Mouse (Mus musculus) c-Kit-positive CD71-negative TER-119-negative erythroid progenitor cells, embryonic 14.5 days (primary cell): ENCODE measurements around the gene Zbtb18.
"Not testable (repeated sequence)": the region's sequence is repeated elsewhere in the genome, so short reads cannot be mapped to it uniquely, and the experiment has no call there.

Source experiments
- DNase-seq: peaks from one replicate; pipeline ENCODE4 v3.0.0-alpha.2; 2013; ENCODE audit warnings: low read depth

Zbtb18 gene

DNA sequence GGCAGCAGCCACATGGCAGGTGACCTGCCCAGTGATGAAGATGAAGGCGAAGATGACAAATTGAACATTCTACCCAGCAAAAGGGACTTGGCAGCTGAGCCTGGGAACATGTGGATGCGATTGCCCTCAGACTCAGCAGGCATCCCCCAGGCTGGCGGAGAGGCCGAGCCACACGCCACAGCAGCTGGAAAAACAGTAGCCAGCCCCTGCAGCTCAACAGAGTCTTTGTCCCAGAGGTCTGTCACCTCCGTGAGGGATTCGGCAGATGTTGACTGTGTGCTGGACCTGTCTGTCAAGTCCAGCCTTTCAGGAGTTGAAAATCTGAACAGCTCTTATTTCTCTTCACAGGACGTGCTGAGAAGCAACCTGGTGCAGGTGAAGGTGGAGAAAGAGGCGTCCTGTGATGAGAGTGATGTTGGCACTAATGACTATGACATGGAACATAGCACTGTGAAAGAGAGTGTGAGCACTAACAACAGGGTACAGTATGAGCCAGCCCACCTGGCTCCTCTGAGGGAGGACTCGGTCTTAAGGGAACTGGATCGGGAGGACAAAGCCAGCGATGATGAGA lies 5.5 kb downstream of the Zbtb18 start:
- DNase-seq, result no peak

DNA sequence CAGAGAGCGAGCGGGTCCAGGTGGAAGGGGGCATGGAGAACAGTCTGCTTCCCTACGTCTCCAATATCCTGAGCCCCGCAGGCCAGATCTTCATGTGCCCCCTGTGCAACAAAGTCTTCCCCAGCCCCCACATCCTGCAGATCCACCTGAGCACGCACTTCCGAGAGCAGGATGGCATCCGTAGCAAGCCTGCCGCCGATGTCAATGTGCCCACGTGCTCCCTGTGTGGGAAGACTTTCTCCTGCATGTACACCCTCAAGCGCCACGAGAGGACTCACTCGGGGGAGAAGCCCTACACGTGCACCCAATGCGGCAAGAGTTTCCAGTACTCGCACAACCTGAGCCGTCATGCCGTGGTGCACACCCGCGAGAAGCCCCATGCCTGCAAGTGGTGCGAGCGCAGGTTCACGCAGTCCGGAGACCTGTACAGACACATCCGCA lies 6.0 kb downstream of the Zbtb18 start:
- DNase-seq, result no peak

DNA sequence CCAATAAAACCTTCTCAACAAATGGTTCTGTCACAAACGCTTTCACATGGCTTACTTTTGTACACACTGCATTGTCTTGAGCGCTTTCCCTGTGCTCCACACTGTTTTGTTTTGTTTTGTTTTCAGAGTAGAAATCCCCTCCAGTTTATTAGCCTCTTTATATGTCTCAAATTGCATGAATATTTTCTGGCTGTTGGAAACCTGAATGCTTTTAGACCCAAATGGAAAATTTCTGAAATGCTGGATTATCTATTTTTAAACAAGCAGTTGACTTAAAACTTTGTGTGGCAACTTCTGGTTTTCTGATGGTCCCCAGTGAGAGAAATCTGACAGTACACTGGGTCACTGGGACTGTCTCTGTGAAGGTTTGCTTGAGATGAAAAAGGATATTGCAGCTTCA lies 6.8 kb downstream of the Zbtb18 start:
- DNase-seq, result no peak

DNA sequence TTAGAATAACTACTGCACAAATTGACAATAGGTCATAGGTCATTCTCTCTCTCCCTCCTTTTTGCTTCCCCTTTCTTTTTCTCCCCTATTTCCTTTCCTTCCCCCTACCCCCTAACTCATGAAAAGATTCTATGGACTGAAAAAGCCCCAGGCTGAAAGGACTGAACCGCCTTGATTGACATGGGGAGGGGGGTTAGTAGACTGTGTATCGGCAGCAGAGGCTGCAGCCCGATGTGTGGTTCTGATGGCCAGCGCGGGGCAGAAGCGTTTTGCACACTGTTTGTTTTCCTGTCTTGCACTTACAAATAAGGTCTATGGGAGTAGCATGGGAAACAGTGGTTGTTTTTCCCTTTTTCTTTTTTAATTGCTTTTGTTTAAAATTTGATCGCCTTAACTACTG lies 7.7 kb downstream of the Zbtb18 start:
- not testable (repeated sequence) for DNase-seq

DNA sequence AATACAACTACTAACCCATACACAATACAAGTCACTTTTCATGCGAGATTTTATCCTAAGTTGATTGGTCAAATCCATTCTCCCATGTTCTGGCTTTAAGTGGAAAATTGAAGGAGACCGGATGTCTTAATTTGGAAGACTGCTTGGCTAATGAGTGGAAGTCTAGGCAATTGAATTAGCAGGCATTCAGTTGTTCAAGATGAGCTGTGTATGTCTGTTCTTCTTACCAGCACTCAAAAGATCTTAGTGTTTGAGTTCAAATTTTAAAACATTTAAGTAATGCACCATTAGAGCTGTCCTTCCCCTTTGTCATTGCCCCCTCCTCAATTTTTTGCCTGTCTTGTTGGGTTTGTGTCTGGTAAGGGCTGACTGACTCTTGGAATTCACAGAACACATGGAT lies 8.9 kb downstream of the Zbtb18 start:
- DNase-seq, result no peak

DNA sequence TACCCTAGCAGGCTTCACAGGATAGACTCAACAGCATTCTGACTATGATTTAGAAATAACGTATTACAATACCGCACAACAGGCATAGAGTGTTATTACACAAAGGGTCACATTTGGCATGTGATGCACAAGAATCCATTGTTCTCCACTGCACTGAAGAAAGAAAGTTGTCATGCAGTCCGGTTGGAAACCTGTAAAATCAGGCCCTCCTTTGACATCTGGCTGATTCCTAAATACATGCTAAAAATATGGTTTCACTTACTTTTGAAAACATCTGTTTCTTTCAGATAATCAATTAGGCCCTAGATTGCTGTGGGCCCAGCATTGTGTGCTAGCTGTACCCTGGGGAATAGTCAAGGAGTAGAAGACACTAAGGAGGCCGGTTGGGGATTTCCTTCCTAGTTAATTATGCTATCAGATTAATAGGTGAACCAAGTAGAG lies 9.9 kb downstream of the Zbtb18 start:
- DNase-seq, result no peak

DNA sequence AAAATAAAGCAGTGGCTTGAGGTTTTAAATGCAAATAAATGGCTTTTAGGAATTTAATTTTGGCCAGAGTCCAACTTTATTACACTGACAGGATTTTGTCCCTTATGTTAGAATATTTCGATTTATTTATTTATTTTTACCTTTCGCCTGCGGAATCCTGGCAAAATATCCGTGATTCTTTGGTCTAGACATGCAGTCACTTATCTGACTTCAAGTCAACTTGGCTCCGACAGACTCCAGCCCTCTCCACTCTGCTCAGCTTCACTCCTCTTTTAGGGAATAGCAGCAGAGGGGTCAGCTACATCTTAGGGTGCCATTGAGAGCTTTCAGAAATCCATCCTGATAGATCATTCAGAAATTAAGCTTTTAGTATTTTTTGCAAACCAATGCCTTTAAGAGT lies 10.8 kb downstream of the Zbtb18 start:
- DNase-seq, result no peak

DNA sequence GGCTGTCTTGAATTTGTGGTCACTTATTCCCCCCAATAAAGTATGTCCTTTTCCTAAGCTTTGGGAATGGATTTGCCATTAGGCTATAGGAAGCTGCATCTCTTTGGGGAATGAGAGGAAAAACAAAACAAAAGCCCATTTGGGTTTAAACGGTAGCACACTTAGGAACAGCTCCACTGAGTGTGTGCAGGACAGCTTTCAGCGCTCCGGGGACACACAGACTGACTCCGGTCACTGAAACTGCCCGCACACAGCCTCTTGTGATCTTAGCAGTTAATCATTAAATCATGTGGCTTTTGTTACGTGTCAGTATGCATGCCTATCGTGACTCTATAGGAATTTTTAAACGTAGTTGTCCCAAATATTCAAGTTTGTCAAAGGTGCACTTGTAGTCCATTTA lies 11.7 kb downstream of the Zbtb18 start:
- DNase-seq, result no peak

DNA sequence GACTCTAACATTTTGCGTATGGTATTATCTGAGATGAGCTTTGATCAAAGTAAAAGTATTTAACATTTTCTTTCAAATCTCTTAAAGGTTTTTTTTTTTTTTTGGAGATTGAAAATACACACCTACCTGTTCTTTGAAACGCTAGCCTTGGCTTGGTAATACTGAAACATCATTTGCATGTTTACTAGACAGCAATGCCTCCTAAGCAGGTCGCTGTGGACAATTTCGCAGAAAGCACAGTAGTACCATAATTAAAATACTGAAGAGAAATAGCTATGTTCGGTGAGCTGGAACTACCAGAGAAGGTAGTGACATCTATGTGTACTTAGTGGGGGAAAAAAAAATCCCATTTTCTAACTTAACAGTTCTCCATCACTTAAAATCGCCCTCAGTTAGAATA lies 12.3 kb downstream of the Zbtb18 start:
- DNase-seq, result no peak

DNA sequence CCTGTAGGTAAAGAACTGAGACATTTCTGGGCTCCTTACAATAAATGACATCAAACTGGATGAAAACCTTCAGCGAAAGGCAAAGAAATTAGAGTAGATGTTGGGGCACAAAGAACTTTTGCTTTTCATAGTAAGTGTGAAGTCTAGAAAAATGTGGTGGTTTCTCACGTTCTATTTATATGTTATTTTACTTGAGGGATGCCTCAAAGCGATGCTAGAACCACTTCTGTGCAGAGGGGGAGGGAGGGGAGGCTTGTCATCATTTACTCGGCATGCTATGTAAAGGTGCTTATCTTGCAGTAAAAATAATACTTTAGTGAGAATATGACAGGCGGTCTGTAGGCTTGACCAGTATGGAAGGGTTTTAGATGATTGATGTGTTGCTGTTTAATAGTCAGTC lies 13.3 kb downstream of the Zbtb18 start:
- DNase-seq, result no peak

DNA sequence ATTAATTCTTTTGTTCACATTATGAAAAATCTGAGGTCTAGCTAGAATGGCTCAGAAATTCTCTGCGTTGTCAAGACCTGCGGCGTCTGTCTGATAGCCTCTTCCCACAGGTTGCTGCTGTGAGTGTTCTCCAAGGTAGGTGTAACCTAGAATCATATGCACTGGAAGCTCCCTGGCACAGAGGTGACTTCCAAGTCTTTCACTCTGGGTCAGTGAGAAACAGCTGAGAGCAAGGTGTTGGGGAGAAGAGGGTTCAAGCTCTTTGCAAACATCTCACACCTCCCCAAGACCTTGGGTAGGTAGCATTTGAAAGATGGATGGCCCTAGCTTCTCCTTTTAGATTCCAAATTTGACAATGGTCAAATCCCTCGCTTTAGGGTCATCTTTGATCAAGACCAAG lies 14.1 kb downstream of the Zbtb18 start:
- no peak for DNase-seq

DNA sequence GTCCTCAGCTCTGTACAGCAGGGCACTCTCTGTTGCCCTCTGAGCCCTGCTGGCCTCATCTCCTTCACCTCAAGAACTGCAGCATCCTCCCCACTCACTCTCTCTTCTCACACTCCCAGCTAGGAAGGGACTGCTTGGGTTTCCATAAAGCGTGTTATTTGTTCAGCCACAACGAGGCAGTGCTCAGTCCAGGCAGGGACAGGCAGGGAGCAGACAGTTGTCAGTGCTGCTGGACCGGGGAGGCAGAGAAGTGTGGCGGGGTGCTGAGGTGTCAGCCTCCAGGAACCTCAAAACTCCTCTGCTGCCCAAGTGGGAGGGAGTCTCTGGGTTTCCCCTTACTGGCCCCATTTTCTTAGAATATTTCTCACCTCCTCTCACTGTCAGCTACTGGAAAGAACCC lies 14.6 kb downstream of the Zbtb18 start:
- no peak for DNase-seq

DNA sequence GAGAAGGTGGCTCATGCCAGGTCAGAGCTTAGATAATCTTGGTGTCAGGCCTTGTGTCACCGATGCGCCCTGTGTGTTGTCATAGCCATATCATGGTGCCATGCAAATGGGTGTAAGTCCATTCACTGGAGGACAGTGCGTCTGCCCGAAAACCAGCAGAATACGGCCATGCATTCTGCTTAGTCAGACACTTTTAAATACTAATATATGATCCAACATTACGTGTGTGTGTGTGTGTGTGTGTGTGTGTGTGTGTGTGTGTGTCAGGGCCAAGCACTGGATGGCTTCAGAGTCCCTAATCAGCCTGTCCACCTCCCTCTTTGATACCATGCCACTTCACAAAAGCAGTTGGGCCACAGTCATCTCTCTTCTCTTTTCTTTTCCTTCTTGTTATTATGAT lies 15.8 kb downstream of the Zbtb18 start:
- no peak for DNase-seq

DNA sequence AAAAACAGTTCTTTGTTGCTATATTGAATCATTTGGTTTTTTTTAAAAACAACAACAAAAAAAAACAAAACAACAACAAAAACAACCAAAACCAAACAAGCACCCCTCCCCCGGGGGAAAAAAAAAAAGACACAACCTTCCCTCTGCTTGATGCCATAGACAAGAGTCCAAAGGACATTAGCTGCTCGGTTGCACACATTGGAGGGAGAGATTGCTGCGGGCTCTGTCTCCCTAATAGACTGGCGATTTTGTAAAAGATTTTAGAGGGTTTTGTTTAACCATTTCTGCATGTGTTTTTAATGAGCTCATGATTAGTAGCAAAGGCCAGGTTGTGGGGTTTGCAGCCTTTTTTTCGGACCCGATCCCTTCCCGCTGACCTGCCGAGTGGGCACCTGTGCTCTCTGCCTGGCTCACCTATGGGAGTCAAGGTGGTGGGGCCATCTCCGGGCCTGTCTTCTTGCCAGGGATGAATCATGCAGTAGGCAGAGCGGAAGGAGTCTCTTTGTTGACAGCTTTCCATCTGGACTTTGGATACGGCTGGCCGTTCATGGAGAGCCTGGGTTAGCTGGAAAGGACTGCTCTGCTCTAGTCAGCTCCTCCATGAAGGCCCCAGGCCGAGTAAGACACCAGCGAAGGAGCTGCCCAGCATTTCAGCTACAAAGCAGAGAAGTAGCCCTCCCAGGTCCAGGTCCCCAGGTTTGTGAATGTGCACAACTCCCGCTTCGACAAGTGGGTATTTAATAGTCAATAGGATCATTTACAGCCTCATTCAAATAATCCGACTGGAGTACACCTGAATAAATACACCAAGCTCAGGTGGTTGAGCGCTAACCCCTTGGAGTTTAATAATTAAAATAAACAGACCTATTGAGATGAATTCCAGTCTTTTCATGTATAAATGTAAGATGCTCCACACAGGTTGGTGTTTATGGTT lies 16.6 kb downstream of the Zbtb18 start:
- no peak for DNase-seq

DNA sequence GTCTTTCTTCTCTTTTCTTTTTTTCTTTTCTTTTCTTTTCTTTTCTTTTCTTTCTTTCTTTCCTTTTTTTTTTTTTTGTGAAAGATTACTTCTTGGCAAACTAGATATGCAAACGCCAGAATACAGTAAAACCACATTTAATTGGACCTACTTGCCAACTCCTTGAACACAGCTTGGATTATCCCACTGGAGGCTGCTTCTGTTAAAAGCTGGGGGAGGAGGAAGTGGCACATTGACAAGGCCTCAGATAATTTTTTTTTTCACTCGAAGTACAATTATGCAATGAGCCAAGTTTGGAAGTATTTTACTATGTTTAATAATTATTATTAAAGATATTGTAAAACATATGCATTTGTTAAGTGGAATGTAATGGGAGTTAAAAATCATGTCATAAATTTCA lies 17.4 kb downstream of the Zbtb18 start:
- DNase-seq, result no peak

DNA sequence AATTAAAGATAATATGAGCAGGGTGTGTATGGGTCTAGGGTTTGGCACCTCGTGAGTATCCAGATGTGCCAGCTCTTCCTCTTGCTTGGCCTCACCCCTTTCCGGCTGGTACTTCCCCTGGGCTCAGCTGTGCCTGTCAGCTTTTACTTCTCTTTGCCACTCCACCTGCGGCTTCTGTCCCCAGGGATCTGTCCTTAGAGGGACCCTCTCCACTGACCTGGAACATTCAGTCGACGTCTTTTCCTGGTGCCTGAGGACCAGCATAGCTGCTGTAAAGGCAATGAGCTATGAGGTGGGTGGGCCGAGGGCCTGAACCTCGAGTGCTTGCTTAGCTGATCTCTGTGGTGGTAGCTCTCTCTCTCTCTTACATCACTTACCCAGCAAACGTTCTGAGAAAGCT lies 25.0 kb downstream of the Zbtb18 start:
- DNase-seq, result no peak

DNA sequence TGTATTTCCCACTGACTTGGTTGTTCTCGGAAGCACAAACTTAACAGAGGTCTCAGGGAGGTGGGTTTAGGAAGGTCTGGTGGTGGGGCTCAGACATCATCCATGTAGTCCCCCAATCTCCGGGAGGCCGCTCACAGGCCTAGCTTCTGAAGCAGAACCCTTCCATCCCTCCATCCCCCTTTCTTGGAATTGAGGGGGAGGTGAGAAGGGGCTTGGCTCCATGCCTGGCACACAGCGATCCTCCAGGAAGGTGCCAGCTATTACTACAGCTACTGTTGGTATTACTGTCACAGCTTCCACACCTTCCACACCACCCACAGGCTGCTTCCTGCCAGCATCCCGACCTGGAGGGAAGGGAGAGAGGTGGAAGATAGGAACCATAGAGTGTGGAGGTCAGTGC lies 26.3 kb downstream of the Zbtb18 start:
- DNase-seq, result no peak

DNA sequence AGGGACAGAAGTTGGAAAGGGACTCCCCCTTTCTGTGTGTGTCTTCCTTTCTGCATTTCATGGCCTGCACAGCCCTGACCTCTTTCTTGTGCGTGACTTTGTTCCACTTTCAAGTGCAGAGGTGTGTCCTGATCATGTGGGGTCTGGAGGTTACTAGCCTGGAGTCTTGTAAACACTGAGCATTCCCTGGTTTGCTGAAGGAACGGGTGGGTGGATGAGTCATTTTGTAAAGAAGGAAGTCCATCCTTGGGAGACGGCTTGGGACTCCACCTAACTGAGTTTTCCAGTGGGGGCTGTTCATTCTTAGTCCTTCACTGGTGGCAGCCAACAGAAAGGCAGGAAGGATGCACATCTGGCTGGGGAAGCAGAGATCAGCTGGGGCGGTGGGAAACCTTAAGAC lies 27.9 kb downstream of the Zbtb18 start:
- no peak for DNase-seq

DNA sequence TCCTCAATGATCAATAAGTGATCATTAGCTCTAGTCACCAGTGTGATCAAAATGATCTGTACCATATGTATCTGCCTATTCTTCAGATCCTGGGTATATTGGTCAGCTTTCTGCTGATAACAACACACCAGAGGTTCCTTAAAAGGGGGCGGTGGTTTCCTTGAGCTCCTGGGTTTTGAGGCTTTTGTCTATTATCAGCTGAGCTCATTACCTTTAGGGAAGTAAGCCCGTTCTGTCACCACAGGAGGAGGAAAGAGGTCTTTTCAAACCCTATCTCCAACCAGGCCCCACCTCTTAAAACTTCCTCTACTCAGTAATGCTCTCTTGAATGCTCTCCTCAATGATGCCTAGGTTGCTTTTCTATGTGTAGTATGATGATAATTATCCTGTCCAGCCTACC lies 28.8 kb downstream of the Zbtb18 start:
- DNase-seq, result no peak

DNA sequence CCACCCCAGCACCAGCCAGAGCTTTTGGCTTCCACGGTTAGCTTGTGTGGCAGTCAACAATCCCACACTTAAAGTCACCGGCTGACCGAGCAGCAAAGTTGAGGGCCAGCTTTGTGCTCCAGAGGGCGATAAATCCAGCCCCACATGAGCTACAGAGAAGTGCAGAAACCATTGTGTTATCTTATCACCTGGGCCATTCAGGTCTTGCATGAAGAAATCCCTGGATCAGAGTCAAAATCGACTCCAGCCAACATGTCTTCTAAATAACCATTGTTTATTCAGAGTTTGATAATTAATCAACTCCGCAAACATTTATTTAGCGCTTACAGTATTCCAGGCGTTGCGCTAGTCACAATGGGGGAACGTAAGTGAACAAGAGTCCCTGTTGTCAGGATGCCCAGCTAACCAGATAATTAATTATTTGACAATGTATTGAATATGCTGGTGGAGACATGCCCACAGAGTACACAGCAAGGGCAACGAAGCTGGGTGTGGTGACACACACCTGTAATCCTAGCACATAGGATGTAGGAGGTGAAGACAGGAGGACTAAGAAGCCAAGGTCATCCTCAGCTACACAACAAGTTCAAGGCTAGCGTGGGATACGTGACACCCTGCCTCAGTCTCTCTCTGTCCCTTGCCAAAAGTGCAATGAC lies 33.5 kb downstream of the Zbtb18 start:
- DNase-seq, result no peak

DNA sequence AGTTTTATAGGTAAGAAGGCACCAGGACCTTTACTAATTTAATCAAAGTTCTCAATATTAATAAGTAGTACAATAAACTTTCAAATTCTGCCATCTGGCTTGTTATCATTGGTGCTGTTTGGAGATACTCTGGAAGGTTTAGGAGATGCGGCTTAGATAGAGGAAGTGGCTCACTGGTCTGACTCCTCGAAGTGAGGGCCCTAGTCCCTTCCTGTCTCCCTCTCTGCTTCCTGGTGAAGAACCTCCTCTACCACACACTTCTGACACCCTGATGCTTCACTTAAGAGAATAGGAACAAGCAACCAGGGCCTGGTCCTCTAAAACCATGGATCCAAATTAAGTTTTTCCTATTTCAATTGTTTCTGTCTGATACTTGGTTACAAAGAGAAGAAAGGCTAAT lies 36.4 kb downstream of the Zbtb18 start:
- DNase-seq, result no peak

DNA sequence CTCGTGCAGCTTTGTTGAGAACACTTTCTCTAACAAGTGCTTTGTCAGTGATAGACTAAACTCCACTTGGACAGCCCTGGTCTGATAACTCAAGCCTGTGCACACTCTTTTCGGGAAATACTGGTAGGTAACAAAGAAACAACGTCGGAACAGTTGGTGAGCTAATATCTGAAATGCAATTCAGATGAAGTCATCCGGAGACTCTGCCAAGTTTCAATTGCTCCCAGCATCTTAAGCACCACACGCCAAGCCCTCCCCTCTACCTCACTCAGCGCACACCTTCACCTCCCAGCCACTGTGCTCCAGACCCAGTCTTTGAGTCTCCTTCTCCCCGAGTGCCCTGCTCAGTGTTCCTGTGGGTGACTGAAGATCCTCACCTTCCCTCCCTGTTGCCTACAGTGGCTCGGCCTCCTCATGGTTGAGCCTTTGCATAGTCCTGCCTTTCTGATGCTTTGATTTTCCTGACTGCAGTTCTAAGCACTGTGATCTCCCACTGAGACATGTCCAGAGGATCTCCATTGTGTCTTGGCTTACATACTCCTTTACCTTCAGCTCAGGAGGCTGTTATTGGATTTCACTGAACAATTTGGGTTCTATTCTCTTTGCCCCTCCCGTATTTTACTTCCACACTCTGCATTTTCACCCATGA lies 37.3 kb downstream of the Zbtb18 start:
- no peak for DNase-seq

DNA sequence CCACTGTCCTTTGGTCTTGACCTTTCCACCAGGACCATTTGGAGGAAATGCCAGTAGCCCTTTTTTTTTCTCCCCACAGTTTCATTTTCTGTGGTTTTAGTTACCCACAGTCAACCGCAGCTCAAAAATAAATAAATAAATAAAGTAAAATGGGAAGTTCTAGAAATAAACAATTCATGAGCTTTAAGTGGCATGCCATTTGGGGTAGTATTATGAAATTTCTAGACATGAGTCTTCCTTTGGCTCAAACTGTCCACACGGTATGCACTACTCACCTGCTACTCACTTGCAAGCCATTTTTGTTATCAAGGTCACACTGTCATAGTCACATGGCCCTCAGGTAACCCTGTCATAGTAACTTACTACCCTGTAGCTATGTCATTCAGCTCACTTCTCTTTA lies 41.5 kb downstream of the Zbtb18 start:
- DNase-seq, result no peak
